Mouse (Mus musculus) layer of hippocampus, adult 11-12 months (tissue): ENCODE measurements at regions not wholly inside any gene's neighbourhood (a gene's known extent, or its start where the extent isn't known, plus 50 kb on each side); places are given as distances from the start of the nearest gene placed in this dataset.
"Not testable (repeated sequence)": the region's sequence is repeated elsewhere in the genome, so short reads cannot be mapped to it uniquely, and the experiment has no call there.

Source experiments
- DNase-seq: peaks from one replicate; pipeline ENCODE4 v3.0.0; 2022; ENCODE audit warnings: low spot score

DNA sequence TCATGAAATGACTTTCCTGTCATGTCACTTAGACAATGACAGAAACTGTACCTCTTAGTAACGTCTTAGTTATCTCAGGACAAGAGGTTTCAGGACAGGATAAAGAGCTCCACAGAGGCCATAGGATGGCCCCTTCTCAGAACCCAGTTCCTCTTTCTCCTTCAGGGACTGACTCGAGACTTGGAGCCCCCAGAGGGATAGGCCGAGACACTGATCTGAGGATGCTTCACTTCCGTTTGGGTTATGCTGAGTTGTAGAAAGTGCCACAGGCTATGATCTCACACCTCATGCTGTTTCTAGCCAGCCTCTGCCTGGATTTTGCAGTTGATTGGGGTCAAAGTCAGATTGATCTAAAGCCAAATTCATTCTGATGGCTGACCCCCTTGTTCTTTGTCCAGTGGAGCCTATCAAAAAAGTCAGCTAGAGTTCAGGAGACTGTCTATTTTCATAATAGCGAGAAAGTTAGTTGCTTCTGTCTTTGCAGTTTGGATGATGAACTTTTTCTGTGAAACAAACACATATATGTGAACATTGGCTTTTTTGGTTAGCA lies 70.7 kb downstream of the Sult3a2 start:
- no peak for DNase-seq

DNA sequence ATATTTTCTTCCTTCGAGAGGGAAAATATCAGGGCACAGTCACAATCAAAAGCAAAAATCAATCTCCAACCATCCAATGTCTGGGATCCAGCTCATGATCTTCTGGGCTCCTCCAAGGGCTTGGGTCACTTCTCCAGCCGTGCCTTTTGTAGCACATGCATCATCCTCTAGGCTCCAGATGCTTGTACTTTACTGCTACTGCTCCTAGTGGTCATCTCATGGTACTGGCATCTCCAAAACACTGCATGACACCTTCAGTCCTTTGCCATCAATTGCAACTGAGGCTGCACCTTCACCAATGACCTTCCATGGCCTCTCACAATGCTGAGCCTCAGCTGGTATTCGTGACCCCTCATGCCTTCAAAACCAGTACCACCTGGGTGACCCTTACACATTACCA lies 77.8 kb downstream of the Sult3a2 start:
- not testable (repeated sequence) for DNase-seq

DNA sequence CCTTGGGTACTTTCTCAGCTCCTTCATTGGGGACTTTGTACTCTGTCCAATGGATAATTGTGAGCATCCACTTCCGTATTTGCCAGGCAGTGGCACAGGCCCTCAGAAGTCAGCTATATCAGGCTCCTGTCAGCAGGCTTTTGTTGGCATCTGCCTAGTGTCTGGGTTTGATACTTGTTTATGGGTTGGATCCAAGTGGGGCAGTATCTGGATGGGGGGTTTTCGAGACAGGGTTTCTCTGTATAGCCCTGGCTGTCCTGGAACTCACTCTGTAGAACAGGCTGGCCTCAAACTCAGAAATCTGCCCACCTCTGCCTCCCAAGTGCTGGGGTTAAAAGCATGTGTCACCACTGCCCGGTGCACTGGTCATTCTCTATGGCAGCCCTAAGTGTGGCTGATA lies 79.7 kb upstream of the Clvs2 start:
- DNase-seq = not testable (repeated sequence)

DNA sequence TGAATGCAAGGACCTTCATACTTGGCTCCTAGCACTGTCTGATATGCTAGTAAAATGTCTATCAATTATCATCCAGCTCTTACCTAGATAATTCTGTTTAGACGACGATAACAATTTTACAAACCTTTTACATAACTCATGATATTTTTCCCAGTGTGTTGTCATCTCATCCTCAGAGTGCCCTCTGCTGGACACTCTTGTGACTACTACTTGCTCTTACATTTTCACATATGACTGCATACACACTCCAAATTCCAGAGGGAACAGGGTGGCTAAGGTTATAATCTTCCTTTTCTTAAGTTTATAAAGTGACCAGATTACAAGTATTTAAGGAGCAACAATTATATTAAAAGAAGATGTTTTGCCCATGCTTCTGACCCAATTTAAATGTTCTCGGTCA lies 78.9 kb upstream of the Clvs2 start:
- DNase-seq = peak; percentile 89
